Mouse (Mus musculus) stomach, postnatal 0 days (tissue): Measurements from ENCODE around the gene Rad17.

Experiments
- CTCF ChIP-seq: IDR thresholded peaks from 2 replicates; pipeline ENCODE4 v1.5.1; 2016; ENCODE audit warnings: antibody characterized with exemption, low read depth, mild to moderate bottlenecking, moderate library complexity
- EP300 ChIP-seq: optimal IDR thresholded peaks from 2 replicates; pipeline ENCODE3; 2016; ENCODE audit warnings: antibody characterized with exemption

- no peak for TF ChIP-seq EP300
- no peak for TF ChIP-seq CTCF
Observed at GRCm38 (mm10) chr13:100595552-100595885, 55.3 kb downstream of the Rad17 start.
